Mouse (Mus musculus) forebrain, embryonic 13.5 days (tissue): ENCODE measurements at regions not wholly inside any gene's neighbourhood (a gene's known extent, or its start where the extent isn't known, plus 50 kb on each side); places are given as distances from the start of the nearest gene placed in this dataset.

Experiments
- ATAC-seq: fragments of 200-750 bp; cut with Nextera tagmentation; 2 replicates; pipeline ENCODE4 v1.8.0; 2017
- H3K27ac ChIP-seq: fragments of 300-500 bp; sonication (generic); 2 replicates; pipeline ENCODE4 v1.5.1; 2015; ENCODE audit warnings: inconsistent platforms, mild to moderate bottlenecking, moderate library complexity
- H3K27me3 ChIP-seq: fragments of 300-500 bp; sonication (generic); 2 replicates; pipeline ENCODE4 v1.6.1; 2015; ENCODE audit warnings: mild to moderate bottlenecking, inconsistent platforms
- H3K36me3 ChIP-seq: fragments of 300-500 bp; sonication (generic); 2 replicates; pipeline ENCODE4 v1.6.1; 2015; ENCODE audit warnings: mild to moderate bottlenecking, inconsistent platforms; ENCODE audit not compliant: poor library complexity, severe bottlenecking
- H3K4me1 ChIP-seq: fragments of 300-500 bp; sonication (generic); 2 replicates; pipeline ENCODE4 v1.6.1; 2015; ENCODE audit warnings: inconsistent platforms
- H3K4me2 ChIP-seq: fragments of 300-500 bp; sonication (generic); 2 replicates; pipeline ENCODE4 v1.6.1; 2015; ENCODE audit warnings: inconsistent platforms, mild to moderate bottlenecking, moderate library complexity
- H3K4me3 ChIP-seq: fragments of 300-500 bp; sonication (generic); 2 replicates; pipeline ENCODE4 v1.5.1; 2015; ENCODE audit warnings: mild to moderate bottlenecking, inconsistent platforms
- H3K9ac ChIP-seq: fragments of 300-500 bp; sonication (generic); 2 replicates; pipeline ENCODE4 v1.6.1; 2015; ENCODE audit warnings: mild to moderate bottlenecking, inconsistent platforms
- H3K9me3 ChIP-seq: fragments of 300-500 bp; sonication (generic); replicated peaks from 2 replicates; pipeline ENCODE4 v1.6.1; 2016; ENCODE audit warnings: inconsistent platforms
- WGBS: fragments of 180-500 bp; shearing (Covaris S2); methylation state at CpG from one replicate; pipeline ENCODE4 v1.1.7; 2015; 5-methylcytosine and 5-hydroxymethylcytosine counted together

DNA sequence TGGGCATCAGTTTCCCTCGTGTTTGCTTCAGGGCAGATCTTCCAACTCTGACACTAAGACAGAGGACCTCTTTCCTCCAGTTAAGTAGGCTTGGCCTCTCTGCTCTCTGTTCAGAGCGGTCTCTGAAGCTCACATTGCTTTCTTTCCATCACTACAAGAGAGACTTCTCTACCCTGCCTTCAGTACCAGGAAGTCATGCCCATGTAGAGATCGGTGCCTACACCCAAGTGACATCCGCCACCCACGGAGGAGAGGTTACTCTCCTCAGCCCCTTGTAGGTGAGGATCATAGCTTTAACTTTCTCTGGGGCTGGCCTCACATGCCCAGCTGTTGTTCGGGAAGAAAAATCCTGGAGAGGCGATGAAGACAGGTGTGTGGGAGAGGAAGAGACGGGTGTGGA is 155.3 kb downstream of the Zfp36l2 start:
- no peak for ATAC-seq
- H3K4me1 ChIP-seq: peaks cover 8% of the 10 kb centered on the region
- H3K9ac ChIP-seq: no peak overlapping the region
- no peaks in the 10 kb centered on the region for H3K36me3 ChIP-seq
- 92% methylated on average over 8 of the region's 8 CpGs for WGBS
- peaks cover 7% of the 10 kb centered on the region for H3K27me3 ChIP-seq
- H3K4me2 ChIP-seq: no peak overlapping the region
- no peaks in the 10 kb centered on the region for H3K9me3 ChIP-seq
- no peak overlapping the region for H3K4me3 ChIP-seq
- no peak overlapping the region for H3K27ac ChIP-seq

DNA sequence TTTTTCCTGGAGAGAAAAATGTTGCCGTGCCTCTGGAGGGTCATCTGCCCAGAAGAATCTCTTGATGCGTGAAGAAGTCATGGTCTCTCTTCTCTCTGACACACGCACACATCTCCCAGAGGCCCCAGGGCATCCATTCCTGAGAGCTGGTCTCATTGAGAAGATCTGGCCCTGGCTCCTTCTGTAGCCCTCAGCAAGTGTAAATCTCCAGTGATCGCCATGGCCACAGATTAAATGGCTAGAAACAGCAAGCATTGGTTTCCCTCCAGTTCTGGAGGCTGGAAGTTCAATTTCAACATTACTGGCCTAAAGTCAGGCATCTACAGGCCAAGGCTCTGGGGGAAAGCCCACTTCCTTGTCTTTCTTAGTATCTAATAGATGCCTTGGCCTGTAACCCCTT is 155.9 kb downstream of the Zfp36l2 start:
- no peaks in the 10 kb centered on the region for H3K36me3 ChIP-seq
- peaks cover 9% of the 10 kb centered on the region for H3K27me3 ChIP-seq
- no peak overlapping the region for H3K27ac ChIP-seq
- WGBS: 94% methylated on average over 4 of the region's 4 CpGs
- no peak overlapping the region for H3K9ac ChIP-seq
- no peak for ATAC-seq
- H3K4me3 ChIP-seq: no peak overlapping the region
- no peak overlapping the region for H3K4me2 ChIP-seq
- no peaks in the 10 kb centered on the region for H3K9me3 ChIP-seq
- H3K4me1 ChIP-seq: peaks cover 8% of the 10 kb centered on the region

- 91% methylated on average over 6 of the region's 6 CpGs for WGBS
- H3K36me3 ChIP-seq: no peaks in the 10 kb centered on the region
- peaks cover 9% of the 10 kb centered on the region for H3K4me1 ChIP-seq
- H3K4me2 ChIP-seq: no peak overlapping the region
- no peak overlapping the region for H3K4me3 ChIP-seq
- no peaks in the 10 kb centered on the region for H3K9me3 ChIP-seq
- no peak for ATAC-seq
- no peak overlapping the region for H3K27ac ChIP-seq
- no peak overlapping the region for H3K9ac ChIP-seq
- H3K27me3 ChIP-seq: peaks cover 9% of the 10 kb centered on the region
Observed at GRCm38 (mm10) chr17:84031381-84031780, 156.4 kb downstream of the Zfp36l2 start.

DNA sequence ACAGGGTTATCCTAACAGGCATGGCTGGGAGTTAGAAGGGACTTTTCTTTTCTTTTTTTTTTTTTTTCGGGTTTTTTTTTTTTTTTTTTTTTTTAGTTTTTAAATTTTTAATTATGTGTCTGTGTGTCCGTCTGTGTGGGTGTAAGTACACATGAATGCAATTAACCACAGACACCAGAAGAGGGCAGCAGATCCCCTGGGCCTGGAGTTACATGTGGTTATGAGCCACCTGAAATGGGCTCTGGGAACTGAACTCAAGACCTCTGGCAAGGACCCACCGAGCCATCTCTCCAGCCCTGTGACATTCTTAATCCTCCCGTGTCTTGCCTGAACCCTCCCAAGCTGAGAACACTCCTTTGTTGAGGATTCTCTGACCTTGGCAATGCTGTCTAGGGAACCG is 157.0 kb downstream of the Zfp36l2 start:
- no peak overlapping the region for H3K27ac ChIP-seq
- no peaks in the 10 kb centered on the region for H3K36me3 ChIP-seq
- H3K4me3 ChIP-seq: no peak overlapping the region
- H3K4me1 ChIP-seq: peaks cover 14% of the 10 kb centered on the region
- ATAC-seq: no peak
- no peak overlapping the region for H3K9ac ChIP-seq
- H3K4me2 ChIP-seq: no peak overlapping the region
- H3K9me3 ChIP-seq: no peaks in the 10 kb centered on the region
- WGBS: 86% methylated on average over 5 of the region's 5 CpGs
- peaks cover 11% of the 10 kb centered on the region for H3K27me3 ChIP-seq

- Histone ChIP-seq H3K27ac (no peak overlapping the region), H3K27me3 (peaks cover 11% of the 10 kb centered on the region), H3K9ac (peak overlapping the region; percentile 24; the same call in 1 of the 2 replicates), H3K4me3 (peak overlapping the region; percentile 20), H3K9me3 (no peaks in the 10 kb centered on the region), H3K4me2 (peak overlapping the region; percentile 52), H3K4me1 (peaks cover 14% of the 10 kb centered on the region), H3K36me3 (no peaks in the 10 kb centered on the region)
- peak; percentile 94 for ATAC-seq
- WGBS: 23% methylated on average over 26 of the region's 27 CpGs
Observed at GRCm38 (mm10) chr17:84028157-84028970, 159.4 kb downstream of the Zfp36l2 start.

DNA sequence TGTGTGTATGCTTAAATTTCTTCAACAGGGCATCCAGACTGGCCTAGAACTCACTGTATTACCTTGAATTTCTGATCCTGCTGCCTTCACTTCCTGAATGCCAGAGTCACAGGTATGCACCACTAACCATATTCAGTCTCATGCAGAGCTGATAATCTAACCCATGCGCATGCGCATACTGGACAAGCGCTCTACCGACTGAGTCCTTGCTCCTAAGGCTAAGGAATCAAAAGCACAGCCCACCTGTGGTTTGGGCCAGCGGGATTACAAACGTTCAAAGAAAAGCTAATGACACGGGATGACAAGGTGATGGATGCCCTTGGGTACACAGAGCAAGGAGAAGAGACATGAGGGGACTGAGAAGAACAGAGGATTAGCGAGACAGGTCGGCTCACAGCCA is 160.5 kb downstream of the Zfp36l2 start:
- Histone ChIP-seq H3K9me3 (no peaks in the 10 kb centered on the region), H3K27ac (no peak overlapping the region), H3K4me1 (peaks cover 14% of the 10 kb centered on the region), H3K4me3 (no peak overlapping the region), H3K27me3 (peaks cover 11% of the 10 kb centered on the region), H3K9ac (no peak overlapping the region), H3K36me3 (no peaks in the 10 kb centered on the region), H3K4me2 (no peak overlapping the region)
- no peak for ATAC-seq
- 73% methylated on average over 9 of the region's 9 CpGs for WGBS

DNA sequence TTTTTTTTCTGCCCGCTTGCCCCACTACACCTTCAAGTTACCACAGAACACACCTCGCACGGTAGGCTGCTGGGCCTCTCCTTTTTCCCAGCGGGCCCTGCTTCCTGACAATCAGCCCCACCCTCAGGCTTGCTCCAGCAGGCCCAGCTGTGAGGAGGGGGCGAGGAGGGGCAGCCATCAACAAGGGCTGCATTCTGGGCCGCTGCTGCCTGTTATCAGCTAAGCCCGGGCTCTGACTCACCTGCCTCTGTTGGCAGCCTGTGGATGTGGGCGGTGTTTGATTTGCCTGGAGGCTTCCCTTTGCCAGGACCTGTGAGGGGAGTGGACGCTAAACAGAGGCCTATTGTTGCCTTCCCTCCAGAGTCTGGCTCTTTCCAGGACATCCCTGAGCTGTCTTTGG is 161.6 kb downstream of the Zfp36l2 start:
- peaks cover 11% of the 10 kb centered on the region for H3K27me3 ChIP-seq
- H3K4me1 ChIP-seq: peaks cover 14% of the 10 kb centered on the region
- H3K27ac ChIP-seq: no peak overlapping the region
- no peak overlapping the region for H3K9ac ChIP-seq
- no peak overlapping the region for H3K4me2 ChIP-seq
- WGBS: 21% methylated on average over 9 of the region's 9 CpGs
- H3K9me3 ChIP-seq: no peaks in the 10 kb centered on the region
- no peaks in the 10 kb centered on the region for H3K36me3 ChIP-seq
- ATAC-seq: 0 out of 2 replicates have a peak, but pooled peaks have one; percentile 14
- H3K4me3 ChIP-seq: no peak overlapping the region

GRCm38 (mm10) chr17:84022358-84022757 is 165.4 kb downstream of the Zfp36l2 start:
- Histone ChIP-seq H3K4me2 (no peak overlapping the region), H3K27me3 (peaks cover 4% of the 10 kb centered on the region; the same call in 1 of the 2 replicates), H3K9me3 (no peaks in the 10 kb centered on the region), H3K27ac (no peak overlapping the region), H3K9ac (no peak overlapping the region), H3K4me1 (peaks cover 6% of the 10 kb centered on the region), H3K4me3 (no peak overlapping the region), H3K36me3 (no peaks in the 10 kb centered on the region)
- no peak for ATAC-seq
- WGBS: 90% methylated on average over 7 of the region's 7 CpGs

DNA sequence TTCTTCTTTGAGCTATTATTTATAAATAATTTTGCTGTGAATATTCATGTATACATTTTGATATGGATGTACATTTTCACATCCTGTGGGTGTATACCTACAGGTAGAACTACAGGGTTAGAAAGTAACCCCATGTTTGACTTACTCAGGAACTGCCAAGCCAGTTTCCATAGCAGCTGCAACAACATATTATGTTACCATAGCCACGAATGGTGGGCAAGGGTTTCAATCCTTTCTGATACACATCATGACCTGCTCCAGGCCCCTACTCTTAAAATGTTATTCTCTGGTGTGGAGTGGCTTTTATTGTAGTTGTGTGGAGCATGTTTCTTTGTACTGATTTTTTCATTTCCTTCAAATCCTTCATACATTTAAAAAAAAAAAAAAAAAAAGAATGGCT is 168.9 kb downstream of the Zfp36l2 start:
- H3K4me2 ChIP-seq: no peak overlapping the region
- H3K36me3 ChIP-seq: no peaks in the 10 kb centered on the region
- H3K27me3 ChIP-seq: no peaks in the 10 kb centered on the region
- 70% methylated on average over 1 of the region's 1 CpGs for WGBS
- no peak for ATAC-seq
- no peak overlapping the region for H3K9ac ChIP-seq
- no peak overlapping the region for H3K27ac ChIP-seq
- no peak overlapping the region for H3K4me3 ChIP-seq
- no peaks in the 10 kb centered on the region for H3K9me3 ChIP-seq
- no peaks in the 10 kb centered on the region for H3K4me1 ChIP-seq

DNA sequence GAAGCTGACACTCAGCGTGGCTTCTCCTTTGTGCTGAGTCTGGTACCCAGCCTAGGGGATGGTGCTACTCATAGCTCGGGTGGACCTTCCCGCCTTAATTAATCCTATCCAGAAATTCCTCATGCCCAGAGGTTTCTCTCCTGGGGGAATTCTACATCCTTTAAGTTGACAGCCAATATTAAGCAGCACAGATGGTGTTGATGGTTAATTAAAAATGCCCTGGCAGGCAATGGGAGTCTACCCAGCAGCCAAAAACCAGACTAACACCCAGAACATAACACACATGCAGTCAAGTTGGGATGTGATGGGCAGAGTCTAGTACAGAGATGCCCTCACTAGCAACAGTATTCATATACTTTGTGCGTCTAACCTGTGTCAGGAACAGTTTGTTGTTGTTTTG is 169.9 kb downstream of the Zfp36l2 start:
- no peak for ATAC-seq
- no peak overlapping the region for H3K4me2 ChIP-seq
- WGBS: 83% methylated on average over 4 of the region's 4 CpGs
- H3K4me1 ChIP-seq: no peaks in the 10 kb centered on the region
- H3K4me3 ChIP-seq: no peak overlapping the region
- no peaks in the 10 kb centered on the region for H3K36me3 ChIP-seq
- no peak overlapping the region for H3K9ac ChIP-seq
- H3K27me3 ChIP-seq: no peaks in the 10 kb centered on the region
- H3K27ac ChIP-seq: no peak overlapping the region
- no peaks in the 10 kb centered on the region for H3K9me3 ChIP-seq

- no peaks in the 10 kb centered on the region for H3K27me3 ChIP-seq
- H3K4me3 ChIP-seq: no peak overlapping the region
- no peaks in the 10 kb centered on the region for H3K9me3 ChIP-seq
- 86% methylated on average over 12 of the region's 12 CpGs for WGBS
- H3K27ac ChIP-seq: no peak overlapping the region
- no peak for ATAC-seq
- no peak overlapping the region for H3K4me2 ChIP-seq
- H3K36me3 ChIP-seq: no peaks in the 10 kb centered on the region
- peaks cover 9% of the 10 kb centered on the region for H3K4me1 ChIP-seq
- no peak overlapping the region for H3K9ac ChIP-seq
Observed at GRCm38 (mm10) chr17:84014287-84015039, 166.7 kb upstream of the Haao start.

- Histone ChIP-seq H3K9me3 (no peaks in the 10 kb centered on the region), H3K27me3 (no peaks in the 10 kb centered on the region), H3K4me1 (peaks cover 15% of the 10 kb centered on the region), H3K27ac (no peak overlapping the region), H3K9ac (no peak overlapping the region), H3K4me2 (no peak overlapping the region), H3K4me3 (no peak overlapping the region), H3K36me3 (no peaks in the 10 kb centered on the region)
- ATAC-seq: no peak
- WGBS: 63% methylated on average over 3 of the region's 3 CpGs
Observed at GRCm38 (mm10) chr17:84010492-84011060, 162.8 kb upstream of the Haao start.
